Mouse (Mus musculus) left cerebral cortex, postnatal 10 days (tissue): ENCODE measurements around the gene Gm47985. TPM values are rescaled to one million over a fixed set of nuclear protein-coding genes. Genes with fewer than 3 reads are reported as not detected.
"Not testable (repeated sequence)": the region's sequence is repeated elsewhere in the genome, so short reads cannot be mapped to it uniquely, and the experiment has no call there.

Source experiments
- DNase-seq, 2 experiments: peaks; one replicate each; pipeline ENCODE4 v3.0.0; 2021 to 2022; ENCODE audit warnings: low spot score in 2 of 2, mixed read lengths in 1 of 2; ENCODE audit errors: extremely low spot score in 1 of 2
- intact Hi-C: fragments of 180-260 bp; cut with DNase I; formaldehyde crosslinking; loops from one replicate; pipeline ENCODE4 v1.15.1; 2025
- total RNA-seq, 2 experiments: library from RNA; stranded (reverse); gene quantifications; 2 replicates each; pipeline ENCODE4 v1.2.3; 2021

Gm47985 gene
- total RNA-seq, 2 experiments from 2014 or later, result not detected

- DNase-seq, result peak in 1 of 2 experiments; percentile 26
- intact Hi-C loops, result no loop called here
Measured at GRCm38 (mm10) chr1:151171572-151172461, 10.5 kb upstream of the Gm47985 start.

DNA sequence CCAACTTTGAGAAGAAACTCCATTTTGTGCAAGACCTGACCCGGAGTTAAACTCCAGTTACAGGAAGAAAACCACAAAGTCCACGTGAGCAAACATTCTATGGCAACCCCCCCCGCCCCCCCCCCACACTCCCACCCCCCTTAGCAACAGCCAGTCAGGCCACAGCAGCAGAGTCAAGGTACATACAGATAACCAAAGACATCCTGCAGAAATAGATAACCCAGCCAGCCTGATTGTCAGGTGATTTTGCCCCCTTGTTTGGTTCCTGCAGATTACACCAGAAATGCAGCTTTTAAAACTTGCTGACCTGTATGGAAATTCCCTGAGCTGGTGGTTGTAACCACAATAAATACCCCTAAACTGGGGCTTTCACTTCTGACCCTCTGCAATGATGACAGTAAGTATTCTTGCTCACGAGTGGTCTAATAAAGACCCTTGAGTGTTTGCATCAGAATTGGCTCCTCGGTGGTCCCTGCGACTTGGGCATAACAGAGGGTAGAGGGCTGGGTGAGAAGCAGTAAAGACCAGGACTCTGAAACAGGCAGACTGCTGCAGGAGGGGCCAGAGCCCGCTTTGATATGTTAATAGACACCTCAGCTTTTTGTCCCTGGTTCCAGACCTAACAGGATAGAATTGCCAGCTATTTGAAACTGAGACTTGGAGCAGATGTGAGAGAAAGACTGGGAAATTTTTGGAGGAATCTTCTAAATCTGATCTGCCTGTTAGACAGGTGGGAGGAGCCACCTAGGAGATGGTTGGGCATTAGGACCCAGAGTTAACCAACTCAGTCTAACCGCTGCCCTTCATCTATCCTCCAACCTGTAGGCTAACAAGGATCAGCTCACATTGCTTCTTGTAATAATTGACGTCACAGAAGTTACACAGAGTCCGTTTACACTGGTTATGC, 5.1 kb upstream of the Gm47985 start:
- no peak for DNase-seq
- intact Hi-C loops, result no loop called here

GRCm38 (mm10) chr1:151177937-151178271, 4.4 kb upstream of the Gm47985 start:
- no peak for DNase-seq
- intact Hi-C loops, result no loop called here

- DNase-seq, result no peak
- intact Hi-C loops, result no loop called here
Measured at GRCm38 (mm10) chr1:151178505-151179083, 3.7 kb upstream of the Gm47985 start.

- DNase-seq, result no peak
- intact Hi-C loops, result no loop called here
Measured at GRCm38 (mm10) chr1:151180167-151180566, 2.2 kb upstream of the Gm47985 start.

GRCm38 (mm10) chr1:151186186-151186585, 3.8 kb downstream of the Gm47985 start:
- DNase-seq, intact Hi-C loops: not testable (repeated sequence)

- intact Hi-C loops, DNase-seq: not testable (repeated sequence)
Measured at GRCm38 (mm10) chr1:151186879-151187424, 4.6 kb downstream of the Gm47985 start.

- intact Hi-C loops, result no loop called here
- no peak for DNase-seq
Measured at GRCm38 (mm10) chr1:151188469-151188868, 6.1 kb downstream of the Gm47985 start.

DNA sequence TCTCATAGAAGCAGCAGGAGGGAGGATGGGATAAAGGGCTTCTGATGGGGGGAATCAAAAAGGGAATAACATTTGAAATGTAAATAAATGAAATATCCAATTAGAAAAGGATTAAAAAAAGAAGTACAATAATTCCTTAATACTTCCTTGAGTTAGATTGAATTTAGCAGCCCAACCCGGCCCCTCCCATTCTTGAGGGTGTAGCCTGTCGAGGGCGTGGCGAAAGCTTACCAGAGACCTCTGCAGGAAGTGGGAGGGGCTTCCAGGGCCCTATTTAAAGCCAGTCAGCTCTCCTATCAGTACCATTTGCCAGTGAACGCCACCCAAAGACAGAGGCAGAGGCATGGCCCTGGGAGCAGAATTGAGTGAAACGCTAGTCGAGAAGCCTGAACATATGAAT, 9.7 kb downstream of the Gm47985 start, which contains the start of gene Gm8947:
Gene Gm8947, plus strand, starts transcription at position 302 of the 400 bp plus-strand sequence.
- DNase-seq, intact Hi-C loops: not testable (repeated sequence)

DNA sequence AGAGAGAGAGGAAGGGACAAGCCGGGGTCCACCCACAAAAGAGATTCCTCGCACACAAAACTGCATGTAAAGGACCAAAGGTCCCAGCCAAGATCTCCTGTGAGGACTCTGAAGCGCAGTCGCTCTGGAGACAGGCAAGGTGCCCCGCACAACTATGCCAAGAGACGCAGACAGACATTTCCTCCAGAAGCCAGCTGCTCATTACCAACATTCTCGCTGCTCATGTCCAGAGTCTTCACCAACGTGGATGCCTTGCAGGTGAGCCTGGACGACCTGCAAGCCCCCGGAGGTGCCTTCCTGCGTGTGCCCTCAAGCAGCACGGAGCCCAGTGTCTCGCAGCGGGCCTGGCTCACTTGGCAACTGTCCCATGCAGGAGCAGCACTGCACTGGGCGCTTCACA, 10.4 kb downstream of the Gm47985 start:
- intact Hi-C loops, DNase-seq: not testable (repeated sequence)

GRCm38 (mm10) chr1:151195986-151196385, 13.6 kb downstream of the Gm47985 start:
- intact Hi-C loops, result not testable (repeated sequence)

GRCm38 (mm10) chr1:151196690-151197089, 14.4 kb downstream of the Gm47985 start:
- DNase-seq, intact Hi-C loops: not testable (repeated sequence)

More at GRCm38 (mm10) chr1:151195986-151196385, 13.6 kb downstream of the Gm47985 start:
- DNase-seq, result not testable (repeated sequence)

GRCm38 (mm10) chr1:151198120-151198519, 15.8 kb downstream of the Gm47985 start, which contains the start of gene Gm47995:
Gm47995 (plus strand) TSS chr1:151198448.
- DNase-seq, intact Hi-C loops: not testable (repeated sequence)

- intact Hi-C loops, DNase-seq: not testable (repeated sequence)
Measured at GRCm38 (mm10) chr1:151200620-151201019, 18.3 kb downstream of the Gm47985 start.

GRCm38 (mm10) chr1:151202771-151203170, 20.4 kb downstream of the Gm47985 start:
- intact Hi-C loops, DNase-seq: not testable (repeated sequence)

DNA sequence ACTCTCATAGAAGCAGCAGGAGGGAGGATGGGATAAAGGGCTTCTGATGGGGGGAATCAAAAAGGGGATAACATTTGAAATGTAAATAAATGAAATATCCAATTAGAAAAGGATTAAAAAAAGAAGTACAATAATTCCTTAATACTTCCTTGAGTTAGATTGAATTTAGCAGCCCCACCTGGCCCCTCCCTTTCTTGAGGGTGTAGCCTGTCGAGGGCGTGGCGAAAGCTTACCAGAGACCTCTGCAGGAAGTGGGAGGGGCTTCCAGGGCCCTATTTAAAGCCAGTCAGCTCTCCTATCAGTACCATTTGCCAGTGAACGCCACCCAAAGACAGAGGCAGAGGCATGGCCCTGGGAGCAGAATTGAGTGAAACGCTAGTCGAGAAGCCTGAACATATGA, 21.5 kb downstream of the Gm47985 start, which contains the start of gene 3110040M04Rik:
Gene 3110040M04Rik, plus strand, starts transcription at position 304 of the 400 bp plus-strand sequence.
- intact Hi-C loops, DNase-seq: not testable (repeated sequence)

DNA sequence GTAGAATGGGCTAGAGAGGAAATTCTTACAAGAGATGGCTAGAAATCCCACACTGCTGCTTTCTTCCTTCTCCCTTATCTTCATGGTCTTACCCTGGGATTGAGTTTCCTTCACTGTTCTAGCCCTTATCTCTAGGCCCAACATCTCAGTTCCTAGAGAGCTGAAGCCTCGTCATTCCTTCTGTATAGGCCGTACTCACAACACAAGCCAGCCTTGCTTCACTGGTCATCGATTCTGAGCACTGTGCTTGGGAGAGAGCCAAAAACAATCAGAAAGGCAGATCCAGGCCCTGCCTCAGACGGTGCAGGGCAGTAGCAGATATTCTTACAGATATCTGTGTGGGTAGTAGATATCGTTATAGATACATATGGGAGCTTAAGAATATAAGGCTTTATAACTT, 26.2 kb downstream of the Gm47985 start:
- intact Hi-C loops, DNase-seq: not testable (repeated sequence)

DNA sequence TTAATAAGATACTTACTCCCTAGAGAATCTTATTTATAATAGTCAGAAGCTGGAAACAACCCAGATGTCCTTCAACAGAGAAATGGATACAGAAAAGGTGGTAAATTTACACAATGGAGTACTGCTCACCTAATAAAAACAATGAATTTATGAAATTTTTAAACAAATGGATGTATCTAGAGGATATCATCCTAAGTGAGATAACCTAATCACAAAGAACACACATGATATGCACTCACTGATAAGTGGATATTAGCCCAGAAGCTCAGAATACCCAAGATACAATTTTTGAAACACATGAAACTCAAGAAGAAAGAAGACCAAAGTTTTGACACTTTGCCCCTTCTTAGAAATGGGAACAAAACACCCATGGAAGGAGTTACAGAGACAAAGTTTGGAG, 26.6 kb downstream of the Gm47985 start:
- DNase-seq, intact Hi-C loops: not testable (repeated sequence)
